Mouse (Mus musculus) liver, adult 2 months (tissue): ENCODE measurements around the gene Cnga1.

Experiments used
- CTCF ChIP-seq: fragments of 200-500 bp; IDR thresholded peaks from 2 replicates; pipeline ENCODE4 v1.5.1; 2011; ENCODE audit warnings: low read depth, low read length, control low read depth
- POLR2A ChIP-seq: fragments of 200-500 bp; IDR thresholded peaks from 2 replicates; pipeline ENCODE4 v1.6.1; 2011; ENCODE audit warnings: low read length, control low read depth; ENCODE audit not compliant: insufficient read depth; ENCODE audit errors: extremely low read depth

DNA sequence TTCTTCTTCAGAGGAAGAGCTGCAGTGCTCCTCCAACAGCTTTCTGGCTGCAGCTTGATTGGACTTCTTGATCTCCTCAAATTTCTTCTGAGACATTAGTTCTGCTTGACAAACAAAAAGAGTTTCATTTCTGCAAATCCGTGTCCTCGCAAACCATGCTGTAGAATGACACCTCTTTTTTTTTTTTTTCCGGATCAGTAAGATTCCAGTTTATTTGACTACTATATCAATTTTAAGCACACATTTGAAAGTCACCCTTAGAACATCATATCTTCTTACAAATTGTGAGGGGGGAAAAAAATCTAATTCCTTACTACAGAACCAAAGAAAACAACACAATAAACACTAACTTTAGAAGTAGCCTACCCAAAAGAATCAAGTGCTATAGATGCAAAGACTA, 87.8 kb downstream of the Cnga1 start:
- TF ChIP-seq CTCF (no peak), POLR2A (no peak)
